Mouse (Mus musculus) neural tube, embryonic 13.5 days (tissue): ENCODE data around the gene Iqcn. TPM values are rescaled to one million over a fixed set of nuclear protein-coding genes. Genes with fewer than 3 reads are reported as not detected.
A peak's percentile ranks its signal among the peaks of the same experiment; 100 is the strongest.

ENCODE experiments used
- ATAC-seq: fragments of 200-750 bp; cut with Nextera tagmentation; 2 replicates; pipeline ENCODE4 v1.8.0; 2017; ENCODE audit warnings: low read depth, mild to moderate bottlenecking, moderate TSS enrichment, moderate library complexity
- H3K27ac ChIP-seq: fragments of 300-500 bp; sonication (generic); replicated peaks from 2 replicates; pipeline ENCODE4 v1.5.1; 2015; ENCODE audit warnings: moderate library complexity, mild to moderate bottlenecking, inconsistent platforms
- H3K27me3 ChIP-seq: fragments of 300-500 bp; sonication (generic); 2 replicates; pipeline ENCODE4 v1.6.1; 2015; ENCODE audit warnings: mild to moderate bottlenecking, inconsistent platforms
- H3K36me3 ChIP-seq: fragments of 300-500 bp; sonication (generic); 2 replicates; pipeline ENCODE4 v1.6.1; 2015; ENCODE audit warnings: mild to moderate bottlenecking, inconsistent platforms
- H3K4me1 ChIP-seq: fragments of 300-500 bp; sonication (generic); replicated peaks from 2 replicates; pipeline ENCODE4 v1.6.1; 2015; ENCODE audit warnings: inconsistent platforms
- H3K4me2 ChIP-seq: fragments of 300-500 bp; sonication (generic); 2 replicates; pipeline ENCODE4 v1.6.1; 2015; ENCODE audit warnings: inconsistent platforms, mild to moderate bottlenecking, moderate library complexity
- H3K4me3 ChIP-seq: fragments of 300-500 bp; sonication (generic); 2 replicates; pipeline ENCODE4 v1.5.1; 2015; ENCODE audit warnings: mild to moderate bottlenecking, inconsistent platforms
- H3K9ac ChIP-seq: fragments of 300-500 bp; sonication (generic); 2 replicates; pipeline ENCODE4 v1.6.1; 2015; ENCODE audit warnings: moderate library complexity, mild to moderate bottlenecking, inconsistent platforms
- H3K9me3 ChIP-seq: fragments of 300-500 bp; sonication (generic); 2 replicates; pipeline ENCODE4 v1.6.1; 2016; ENCODE audit warnings: inconsistent platforms
- WGBS: fragments of 180-500 bp; shearing (Covaris S2); methylation state at CpG from one replicate; pipeline ENCODE4 v1.1.7; 2015; 5-methylcytosine and 5-hydroxymethylcytosine counted together
- polyA plus RNA-seq: library from polyadenylated mRNA; unstranded; fragments of >200 nt; fragmentation: Nextera tagmentation; extraction: Ambion mirVana; gene quantifications from 2 replicates; pipeline ENCODE4 v1.2.1, GENCODE M21; 2015

Gene Iqcn
- polyA plus RNA-seq, 1 experiment from 2014 or later = 0.17 TPM

- no peak for ATAC-seq
- Histone ChIP-seq H3K4me2 (no peak overlapping the region), H3K9ac (no peak overlapping the region)
Observed at GRCm38 (mm10) chr8:70724216-70724615, 21.0 kb downstream of the Iqcn start.

GRCm38 (mm10) chr8:70725792-70726447 is 22.7 kb downstream of the Iqcn start:
- ATAC-seq = no peak
- H3K4me3 ChIP-seq = no peak overlapping the region
- 26% methylated on average over 14 of the region's 14 CpGs for WGBS
- no peak overlapping the region for H3K4me2 ChIP-seq
- H3K9ac ChIP-seq = no peak overlapping the region
- H3K36me3 ChIP-seq = no peaks in the 10 kb centered on the region
- peaks cover 47% of the 10 kb centered on the region for H3K27me3 ChIP-seq
- no peak overlapping the region for H3K27ac ChIP-seq
- peaks cover 5% of the 10 kb centered on the region for H3K4me1 ChIP-seq
- H3K9me3 ChIP-seq = no peaks in the 10 kb centered on the region

More at GRCm38 (mm10) chr8:70724216-70724615, 21.0 kb downstream of the Iqcn start:
- no peaks in the 10 kb centered on the region for H3K9me3 ChIP-seq
- 77% methylated on average over 12 of the region's 12 CpGs for WGBS
- no peak overlapping the region for H3K4me3 ChIP-seq
- peaks cover 39% of the 10 kb centered on the region for H3K27me3 ChIP-seq
- no peak overlapping the region for H3K27ac ChIP-seq
- no peaks in the 10 kb centered on the region for H3K36me3 ChIP-seq
- no peaks in the 10 kb centered on the region for H3K4me1 ChIP-seq

DNA sequence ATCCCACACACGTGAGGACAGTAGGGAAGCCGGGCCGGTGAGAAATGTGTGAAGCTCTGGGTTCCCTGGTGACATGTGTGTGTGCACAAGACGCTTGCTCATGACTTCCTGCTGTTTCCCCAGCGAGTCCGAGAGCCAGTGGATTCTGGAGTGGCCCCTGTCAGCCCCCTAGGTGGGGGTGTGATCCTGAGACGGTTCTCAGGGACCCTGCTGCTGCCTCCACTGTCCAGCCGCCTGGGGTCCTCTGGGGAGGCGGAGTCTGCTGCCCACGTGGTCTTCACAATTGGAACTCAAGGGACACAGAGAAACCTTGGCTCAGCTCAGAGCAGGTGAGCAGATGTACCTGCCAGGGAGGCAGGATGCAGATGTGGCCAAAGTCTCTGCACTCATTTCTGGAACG is 23.5 kb downstream of the Iqcn start:
- no peak for ATAC-seq
- H3K4me2 ChIP-seq = no peak overlapping the region
- H3K36me3 ChIP-seq = no peaks in the 10 kb centered on the region
- H3K9ac ChIP-seq = no peak overlapping the region
- peaks cover 5% of the 10 kb centered on the region for H3K4me1 ChIP-seq
- no peak overlapping the region for H3K27ac ChIP-seq
- no peak overlapping the region for H3K4me3 ChIP-seq
- H3K9me3 ChIP-seq = no peaks in the 10 kb centered on the region
- WGBS = 46% methylated on average over 11 of the region's 11 CpGs
- H3K27me3 ChIP-seq = peaks cover 55% of the 10 kb centered on the region

GRCm38 (mm10) chr8:70729808-70730475 is 26.7 kb downstream of the Iqcn start:
- ATAC-seq = 0 out of 2 replicates have a peak, but pooled peaks have one; percentile 29
- Histone ChIP-seq H3K27ac (no peak overlapping the region), H3K4me2 (peak overlapping the region; percentile 45), H3K36me3 (no peaks in the 10 kb centered on the region), H3K9ac (0 out of 2 replicates have a peak overlapping the region, but pooled peaks have one; percentile 8), H3K9me3 (no peaks in the 10 kb centered on the region), H3K4me1 (peaks cover 5% of the 10 kb centered on the region), H3K27me3 (peaks cover 73% of the 10 kb centered on the region), H3K4me3 (peak overlapping the region; percentile 26)
- 3% methylated on average over 34 of the region's 34 CpGs for WGBS

DNA sequence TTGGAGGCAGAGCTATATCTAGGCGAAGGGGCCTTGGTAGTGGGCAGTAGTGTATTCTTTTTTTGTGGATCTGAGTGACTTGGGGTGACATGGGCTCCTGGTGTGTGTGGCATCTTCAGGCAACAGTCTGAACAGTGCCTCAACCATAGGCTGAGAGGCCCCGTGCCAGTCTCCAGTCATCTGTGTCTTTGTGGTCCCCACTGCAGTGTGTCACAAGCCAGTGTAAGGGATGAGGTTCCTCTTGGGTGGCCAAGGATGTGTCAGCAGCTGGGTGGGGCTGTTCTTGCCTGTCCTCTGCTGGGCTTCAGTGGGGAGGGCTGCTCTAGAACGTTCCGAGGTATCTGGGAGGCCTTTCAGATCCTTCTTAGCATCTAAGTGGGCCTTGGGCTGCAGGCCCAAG is 27.7 kb downstream of the Iqcn start:
- Histone ChIP-seq H3K9ac (no peak overlapping the region), H3K4me1 (peaks cover 5% of the 10 kb centered on the region), H3K27me3 (peaks cover 77% of the 10 kb centered on the region), H3K4me2 (no peak overlapping the region), H3K36me3 (no peaks in the 10 kb centered on the region), H3K4me3 (no peak overlapping the region), H3K27ac (no peak overlapping the region), H3K9me3 (no peaks in the 10 kb centered on the region)
- no peak for ATAC-seq
- WGBS = 90% methylated on average over 4 of the region's 4 CpGs

DNA sequence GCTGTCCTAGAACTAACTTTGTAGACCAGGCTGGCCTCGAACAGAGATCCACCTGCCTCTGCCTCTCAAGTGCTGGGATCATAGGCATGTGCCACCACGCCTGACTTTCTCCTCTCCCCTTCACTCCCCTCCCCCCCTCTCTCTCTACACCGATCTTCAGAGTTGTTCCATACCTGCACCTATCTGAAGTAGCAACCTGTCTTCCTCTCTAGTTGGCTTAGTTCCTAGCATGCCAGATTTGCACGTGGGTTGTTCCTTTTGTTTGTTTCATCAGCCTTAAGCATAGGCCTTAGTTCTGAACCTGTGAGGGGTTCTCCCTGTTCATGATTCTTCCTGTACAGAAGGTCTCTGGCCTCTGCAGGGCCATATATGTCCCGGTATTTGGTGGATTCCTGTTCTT is 34.4 kb downstream of the Iqcn start:
- Histone ChIP-seq H3K27ac (no peak overlapping the region), H3K4me1 (0 out of 2 replicates have a peak, but pooled peaks cover 1% of the 10 kb centered on the region), H3K9ac (no peak overlapping the region), H3K4me3 (no peak overlapping the region), H3K36me3 (no peaks in the 10 kb centered on the region), H3K4me2 (no peak overlapping the region), H3K27me3 (peaks cover 61% of the 10 kb centered on the region), H3K9me3 (no peaks in the 10 kb centered on the region)
- ATAC-seq = no peak
- WGBS = 76% methylated on average over 5 of the region's 5 CpGs

- Histone ChIP-seq H3K4me1 (peaks cover 6% of the 10 kb centered on the region), H3K9ac (no peak overlapping the region), H3K4me2 (no peak overlapping the region), H3K9me3 (no peaks in the 10 kb centered on the region), H3K27me3 (peaks cover 61% of the 10 kb centered on the region), H3K36me3 (no peaks in the 10 kb centered on the region), H3K27ac (no peak overlapping the region), H3K4me3 (no peak overlapping the region)
- no peak for ATAC-seq
- WGBS = 69% methylated on average over 3 of the region's 3 CpGs
Observed at GRCm38 (mm10) chr8:70738211-70738610, 35.0 kb downstream of the Iqcn start.

DNA sequence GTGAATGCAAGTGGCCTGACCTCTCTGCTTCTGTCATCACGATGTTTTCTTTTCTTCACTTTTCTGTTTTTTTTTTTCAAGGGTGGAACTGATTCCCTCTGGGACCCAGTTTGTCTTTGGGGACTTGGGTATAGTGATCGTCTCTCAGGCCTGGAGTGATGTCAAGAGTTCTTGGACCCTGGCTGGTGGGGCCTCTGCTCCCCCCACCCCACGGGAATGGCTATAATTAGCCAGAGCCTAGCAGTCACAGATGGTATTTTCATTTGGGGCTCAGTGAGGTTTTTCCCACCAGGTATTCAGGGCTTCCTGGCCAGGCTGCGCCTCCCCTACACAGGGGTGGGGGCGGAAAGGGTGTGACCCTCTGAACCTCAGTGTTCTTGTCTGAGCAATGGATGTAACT is 38.4 kb downstream of the Iqcn start:
- Histone ChIP-seq H3K4me1 (peaks cover 19% of the 10 kb centered on the region), H3K27me3 (peaks cover 88% of the 10 kb centered on the region), H3K9me3 (no peaks in the 10 kb centered on the region), H3K36me3 (no peaks in the 10 kb centered on the region), H3K4me2 (no peak overlapping the region), H3K27ac (no peak overlapping the region), H3K9ac (no peak overlapping the region), H3K4me3 (no peak overlapping the region)
- 62% methylated on average over 5 of the region's 5 CpGs for WGBS
- ATAC-seq = no peak

DNA sequence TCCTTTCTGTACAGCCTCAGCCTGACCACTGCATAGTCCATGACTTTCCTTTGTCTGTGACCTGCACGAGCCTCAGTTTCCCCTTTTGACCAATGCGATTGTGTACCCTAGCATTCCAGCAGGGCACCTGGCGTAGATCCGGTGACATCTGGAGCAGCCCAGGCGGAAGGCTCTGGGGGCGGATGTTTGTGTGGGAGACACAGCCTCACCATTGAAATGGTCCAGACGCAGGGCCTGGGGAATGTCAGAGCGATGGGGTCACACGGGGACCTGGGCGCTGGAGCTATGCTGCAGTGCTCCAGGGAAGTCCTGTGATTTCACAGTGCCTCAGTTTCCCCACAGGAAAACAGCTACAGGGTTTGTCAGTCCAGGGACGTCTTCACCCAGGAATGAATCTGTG is 38.9 kb downstream of the Iqcn start:
- no peaks in the 10 kb centered on the region for H3K36me3 ChIP-seq
- H3K9me3 ChIP-seq = no peaks in the 10 kb centered on the region
- H3K4me1 ChIP-seq = peaks cover 19% of the 10 kb centered on the region
- H3K4me3 ChIP-seq = no peak overlapping the region
- no peak overlapping the region for H3K4me2 ChIP-seq
- no peak for ATAC-seq
- WGBS = 78% methylated on average over 11 of the region's 11 CpGs
- no peak overlapping the region for H3K9ac ChIP-seq
- H3K27me3 ChIP-seq = peaks cover 90% of the 10 kb centered on the region
- H3K27ac ChIP-seq = no peak overlapping the region

- WGBS = 2% methylated on average over 38 of the region's 38 CpGs
- H3K4me1 ChIP-seq = peaks cover 19% of the 10 kb centered on the region
- peaks cover 92% of the 10 kb centered on the region for H3K27me3 ChIP-seq
- H3K27ac ChIP-seq = no peak overlapping the region
- no peaks in the 10 kb centered on the region for H3K9me3 ChIP-seq
- H3K9ac ChIP-seq = peak overlapping the region; percentile 55
- peak overlapping the region; percentile 54 for H3K4me2 ChIP-seq
- ATAC-seq = no peak
- no peaks in the 10 kb centered on the region for H3K36me3 ChIP-seq
- H3K4me3 ChIP-seq = peak overlapping the region; percentile 32
Observed at GRCm38 (mm10) chr8:70742981-70743655, 39.9 kb downstream of the Iqcn start.

DNA sequence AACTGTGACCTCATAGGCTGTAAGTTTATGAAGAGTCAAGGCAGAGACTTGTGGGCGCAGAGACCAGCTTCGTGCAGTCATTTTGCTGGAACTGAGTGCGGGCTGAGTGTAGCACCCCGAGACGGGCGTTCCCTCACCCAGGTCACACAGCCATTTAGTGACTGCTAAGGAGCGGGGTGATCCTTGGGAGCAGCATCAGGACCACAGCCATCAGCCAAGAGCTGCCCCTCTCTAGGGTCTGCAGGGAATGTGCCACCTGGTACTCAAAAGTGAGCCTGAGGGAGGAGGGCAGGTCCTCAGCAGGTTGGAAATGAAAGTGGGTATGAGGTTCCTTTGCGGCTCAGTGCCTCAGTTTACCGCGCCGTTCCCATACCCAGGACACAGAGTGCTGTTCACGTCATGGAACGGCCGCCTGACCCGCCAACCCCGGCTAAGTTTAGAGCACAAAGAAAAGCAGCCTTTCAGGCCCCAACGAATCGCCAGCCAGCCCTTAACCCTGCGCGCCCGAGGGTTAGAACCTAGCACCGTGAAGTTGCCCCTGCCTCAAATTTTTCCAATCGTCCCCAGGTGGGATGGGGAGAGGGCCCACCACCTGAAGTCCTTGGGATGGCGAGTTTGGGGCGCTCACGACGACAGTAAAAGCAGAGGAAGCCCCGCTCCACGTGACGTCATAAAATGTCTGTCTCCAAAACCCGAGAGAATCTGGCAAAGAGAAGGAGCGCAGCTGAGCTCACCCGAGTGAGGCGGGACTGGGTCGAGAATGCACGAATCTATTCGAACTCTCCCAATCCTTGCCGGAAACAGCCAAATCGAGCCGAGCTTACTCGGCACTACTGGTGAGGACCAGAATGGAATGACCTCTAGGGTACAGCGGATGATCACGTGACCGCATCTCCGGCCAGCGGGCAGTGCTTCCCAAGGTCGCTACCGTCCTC is 40.7 kb downstream of the Iqcn start:
- no peaks in the 10 kb centered on the region for H3K36me3 ChIP-seq
- no peaks in the 10 kb centered on the region for H3K9me3 ChIP-seq
- peaks cover 92% of the 10 kb centered on the region for H3K27me3 ChIP-seq
- peaks cover 19% of the 10 kb centered on the region for H3K4me1 ChIP-seq
- peak overlapping the region; percentile 58 for H3K9ac ChIP-seq
- ATAC-seq = peak; percentile 34; the same call in 1 of the 2 replicates
- no peak overlapping the region for H3K27ac ChIP-seq
- whole genome bisulfite sequencing = 5% methylated on average over 48 of the region's 48 CpGs
- H3K4me3 ChIP-seq = peak overlapping the region; percentile 32
- H3K4me2 ChIP-seq = peak overlapping the region; percentile 54
